Mouse (Mus musculus) megakaryocyte, embryonic 14.5 days (primary cell): Measurements from ENCODE around the gene Ctns. TPM values are rescaled to one million over a fixed set of nuclear protein-coding genes. Genes with fewer than 3 reads are reported as not detected.
A peak's percentile ranks its signal among the peaks of the same experiment; 100 is the strongest.

Experiments used
- H3K27me3 ChIP-seq: replicated peaks from 2 replicates; pipeline ENCODE3; 2012; ENCODE audit warnings: inconsistent platforms
- H3K36me3 ChIP-seq: replicated peaks from 2 replicates; pipeline ENCODE3; 2012; ENCODE audit warnings: low read length, inconsistent platforms, mixed read lengths
- H3K4me1 ChIP-seq: 2 replicates; pipeline ENCODE4 v1.6.1; 2012; ENCODE audit warnings: inconsistent platforms
- H3K4me3 ChIP-seq: replicated peaks from 2 replicates; pipeline ENCODE3; 2012; ENCODE audit warnings: moderate library complexity, mild to moderate bottlenecking, inconsistent platforms
- H3K9me3 ChIP-seq: 2 replicates; pipeline ENCODE4 v1.6.1; 2012; ENCODE audit warnings: inconsistent platforms
- FLI1 ChIP-seq: IDR thresholded peaks from 2 replicates; pipeline ENCODE4 v1.6.1; 2012; ENCODE audit warnings: low read length, inconsistent platforms, mixed read lengths
- GATA1 ChIP-seq: IDR thresholded peaks from 3 replicates; pipeline ENCODE4 v1.6.1; 2012; ENCODE audit warnings: mixed read lengths, low read length, inconsistent platforms, borderline replicate concordance
- polyA plus RNA-seq: library from polyadenylated mRNA; stranded (reverse); fragments of >175 nt; gene quantifications from 2 replicates; pipeline ENCODE4 v1.2.3, GENCODE M21; 2012; ENCODE audit warnings: low replicate concordance; ENCODE audit not compliant: insufficient read depth

Ctns gene
- polyA plus RNA-seq, 1 experiment: 4.1 TPM

DNA sequence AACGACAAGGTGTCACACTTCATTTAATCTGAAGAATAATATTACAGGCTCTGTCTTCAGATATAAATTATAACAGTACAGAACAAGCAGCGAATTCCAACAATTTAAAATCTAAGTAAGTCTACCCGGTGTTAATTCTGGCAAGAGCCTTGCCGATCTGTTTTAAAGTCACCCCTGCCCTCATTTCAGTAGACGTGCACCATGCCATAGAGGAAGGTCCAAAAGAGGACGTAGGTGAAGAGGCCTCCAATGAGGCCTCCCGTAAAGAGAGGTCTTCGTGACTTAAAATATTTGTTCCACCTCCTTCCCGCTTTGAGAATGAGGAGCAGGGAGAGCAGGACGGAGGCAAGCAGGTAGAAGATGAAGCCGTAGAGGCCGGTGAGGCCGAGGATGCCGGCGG is 22.7 kb downstream of the Ctns start:
- H3K9me3 ChIP-seq: no peaks in the 10 kb centered on the region
- H3K4me3 ChIP-seq: peak overlapping the region; percentile 99
- TF ChIP-seq FLI1 (no peak), GATA1 (no peak)
- H3K4me1 ChIP-seq: peaks cover 46% of the 10 kb centered on the region
- no peaks in the 10 kb centered on the region for H3K27me3 ChIP-seq
- peaks cover 47% of the 10 kb centered on the region for H3K36me3 ChIP-seq

DNA sequence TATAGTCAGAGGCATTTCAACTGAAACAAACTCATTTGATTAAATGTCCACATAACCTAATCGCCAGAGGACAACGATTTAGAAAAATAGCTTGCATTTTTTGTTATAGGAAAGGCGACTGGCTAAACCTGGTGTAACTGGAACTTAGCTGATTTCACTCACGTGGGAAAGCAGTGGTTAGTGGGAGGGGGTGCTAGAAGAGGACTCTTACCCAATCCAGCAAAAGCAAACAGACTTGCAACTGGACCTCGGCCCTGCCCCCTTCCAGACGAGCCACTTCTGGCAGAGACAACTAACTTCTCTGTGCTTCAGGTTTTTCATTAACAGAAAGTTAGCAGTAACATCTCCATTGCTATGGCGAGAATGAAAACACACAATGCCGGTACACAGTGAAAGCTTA is 23.2 kb downstream of the Ctns start:
- peak overlapping the region; percentile 99 for H3K4me3 ChIP-seq
- no peaks in the 10 kb centered on the region for H3K27me3 ChIP-seq
- peaks cover 50% of the 10 kb centered on the region for H3K36me3 ChIP-seq
- no peak for TF ChIP-seq GATA1
- no peak for TF ChIP-seq FLI1
- H3K4me1 ChIP-seq: peaks cover 50% of the 10 kb centered on the region
- no peaks in the 10 kb centered on the region for H3K9me3 ChIP-seq

DNA sequence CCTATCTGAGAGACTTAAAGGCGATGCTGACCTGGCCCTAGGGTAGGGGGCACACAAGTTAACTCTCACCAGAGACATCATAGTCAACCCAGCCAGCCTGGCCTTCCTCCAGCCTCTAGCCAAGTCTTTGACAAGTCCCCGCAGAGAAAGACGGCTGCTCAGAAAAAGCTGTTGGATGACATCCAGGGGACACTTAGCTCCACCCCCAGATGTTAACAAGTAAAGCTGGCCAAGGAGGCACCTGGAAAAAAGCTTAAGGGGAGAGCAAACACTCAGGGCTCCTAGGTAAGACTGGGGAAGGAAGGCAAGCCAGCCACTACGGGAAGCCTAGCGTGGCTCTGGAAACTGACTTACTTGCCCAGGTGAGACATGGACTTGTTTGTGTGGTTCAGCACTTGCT is 26.7 kb downstream of the Ctns start:
- Histone ChIP-seq H3K4me3 (no peak overlapping the region), H3K4me1 (peaks cover 61% of the 10 kb centered on the region), H3K36me3 (peaks cover 57% of the 10 kb centered on the region), H3K27me3 (no peaks in the 10 kb centered on the region), H3K9me3 (no peaks in the 10 kb centered on the region)
- TF ChIP-seq FLI1 (no peak), GATA1 (no peak)

DNA sequence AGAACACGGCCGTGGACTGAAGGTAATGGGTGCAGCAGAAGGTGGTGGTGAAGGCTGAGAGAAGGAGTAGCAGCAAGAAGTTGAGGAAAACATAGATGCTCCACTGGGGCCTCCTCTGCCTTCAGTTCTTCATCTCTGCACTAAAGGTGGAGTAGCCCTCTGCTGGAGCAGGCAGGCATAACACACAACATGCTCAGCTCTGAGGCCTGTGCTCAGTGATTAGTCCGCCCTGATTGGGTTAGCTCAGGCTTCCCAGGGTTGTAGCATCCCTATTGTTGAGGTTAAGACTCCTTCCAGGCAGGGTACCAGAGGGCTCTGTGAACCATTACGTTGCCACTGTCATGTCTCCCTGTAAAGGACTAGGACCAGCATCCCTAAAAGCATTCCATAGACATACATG is 29.6 kb downstream of the Ctns start:
- H3K9me3 ChIP-seq: no peaks in the 10 kb centered on the region
- H3K4me3 ChIP-seq: no peak overlapping the region
- peaks cover 52% of the 10 kb centered on the region for H3K36me3 ChIP-seq
- peaks cover 2% of the 10 kb centered on the region for H3K27me3 ChIP-seq
- peaks cover 73% of the 10 kb centered on the region for H3K4me1 ChIP-seq
- no peak for TF ChIP-seq GATA1

DNA sequence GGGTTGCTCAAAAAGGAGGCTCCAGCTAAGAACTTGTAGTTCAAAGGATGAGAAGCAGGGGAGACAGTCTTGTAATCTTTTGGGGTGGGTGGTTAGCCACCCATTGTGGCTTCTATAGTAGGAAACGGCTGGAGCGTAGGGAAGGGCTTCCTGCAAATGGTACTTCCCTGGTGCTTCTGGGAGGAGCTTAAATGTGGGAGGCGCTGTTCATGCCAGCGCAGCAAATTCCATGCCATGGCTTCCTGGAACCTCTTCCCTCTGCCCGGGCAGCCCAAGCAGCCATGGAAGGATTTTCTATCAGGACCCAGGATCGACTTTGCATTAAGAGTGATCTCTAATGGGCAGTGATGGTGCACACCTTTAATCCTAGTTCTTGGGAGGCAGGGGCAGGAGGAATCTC is 30.3 kb downstream of the Ctns start:
- Histone ChIP-seq H3K4me1 (peaks cover 73% of the 10 kb centered on the region), H3K27me3 (peaks cover 2% of the 10 kb centered on the region), H3K4me3 (no peak overlapping the region), H3K36me3 (peaks cover 45% of the 10 kb centered on the region), H3K9me3 (no peaks in the 10 kb centered on the region)
- no peak for TF ChIP-seq GATA1
- TF ChIP-seq FLI1: no peak

DNA sequence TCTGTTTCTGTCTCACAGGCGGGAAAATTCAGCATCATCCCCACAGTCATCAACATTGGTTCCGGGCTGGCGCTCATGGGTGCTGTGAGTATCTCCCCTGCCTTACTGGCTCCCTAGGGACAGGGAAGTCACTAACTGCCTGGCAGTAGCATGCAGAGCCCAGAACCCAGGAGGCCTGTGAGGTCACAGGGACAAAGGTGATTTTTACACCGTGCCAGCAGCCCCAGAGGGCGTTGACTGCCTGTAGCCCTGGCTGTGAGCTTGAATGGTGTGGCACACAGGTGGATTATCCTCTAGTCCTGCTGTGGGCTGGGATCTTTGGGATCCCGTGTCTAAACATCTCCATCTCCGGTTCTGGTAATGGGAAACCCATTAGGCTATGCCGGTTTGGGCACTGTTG is 30.8 kb downstream of the Ctns start:
- Histone ChIP-seq H3K4me1 (peaks cover 73% of the 10 kb centered on the region), H3K4me3 (no peak overlapping the region), H3K27me3 (peaks cover 2% of the 10 kb centered on the region), H3K36me3 (peaks cover 40% of the 10 kb centered on the region), H3K9me3 (no peaks in the 10 kb centered on the region)
- TF ChIP-seq FLI1 (no peak), GATA1 (no peak)

DNA sequence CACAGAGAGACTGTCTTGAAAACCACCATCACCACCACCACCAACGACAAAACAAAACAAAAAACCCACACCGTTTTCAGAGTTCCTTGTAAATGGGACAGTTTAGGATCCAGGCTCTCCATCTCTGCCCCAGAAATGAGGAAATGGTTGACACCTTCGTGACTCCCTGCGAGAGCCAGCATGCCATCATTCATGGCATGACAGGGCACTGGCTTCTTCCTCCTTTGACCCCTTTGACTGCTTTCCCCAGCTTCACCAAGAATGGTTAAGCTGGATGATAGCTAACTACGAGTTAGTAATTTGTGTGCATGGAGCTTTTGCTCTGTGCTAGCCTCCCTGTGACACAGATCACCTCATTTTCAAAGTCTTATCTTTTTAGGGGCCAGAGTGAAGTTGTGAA is 36.6 kb downstream of the Ctns start:
- TF ChIP-seq FLI1 (no peak), GATA1 (no peak)
- peaks cover 39% of the 10 kb centered on the region for H3K27me3 ChIP-seq
- H3K36me3 ChIP-seq: peaks cover 2% of the 10 kb centered on the region
- peaks cover 64% of the 10 kb centered on the region for H3K4me1 ChIP-seq
- no peaks in the 10 kb centered on the region for H3K9me3 ChIP-seq
- H3K4me3 ChIP-seq: no peak overlapping the region

DNA sequence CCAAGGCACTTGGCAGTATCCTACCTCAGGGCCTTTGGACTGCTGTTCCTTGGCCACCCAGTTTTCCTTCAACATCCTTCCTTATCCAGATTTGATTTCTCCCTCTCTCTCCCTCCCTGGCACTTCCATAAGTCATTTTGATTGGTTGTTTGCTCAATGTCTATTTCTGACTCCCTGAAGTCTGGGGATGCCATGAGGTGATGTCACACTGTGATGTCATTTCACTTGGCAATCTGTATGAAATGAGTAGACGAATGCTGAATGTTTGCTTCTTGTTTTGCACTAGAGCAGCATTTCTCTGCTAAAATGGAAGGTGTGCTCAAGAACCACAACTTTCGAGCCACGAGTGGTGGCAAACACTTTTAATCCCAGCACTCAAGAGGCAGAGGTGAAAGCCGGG is 37.2 kb downstream of the Ctns start:
- peaks cover 46% of the 10 kb centered on the region for H3K27me3 ChIP-seq
- peaks cover 57% of the 10 kb centered on the region for H3K4me1 ChIP-seq

DNA sequence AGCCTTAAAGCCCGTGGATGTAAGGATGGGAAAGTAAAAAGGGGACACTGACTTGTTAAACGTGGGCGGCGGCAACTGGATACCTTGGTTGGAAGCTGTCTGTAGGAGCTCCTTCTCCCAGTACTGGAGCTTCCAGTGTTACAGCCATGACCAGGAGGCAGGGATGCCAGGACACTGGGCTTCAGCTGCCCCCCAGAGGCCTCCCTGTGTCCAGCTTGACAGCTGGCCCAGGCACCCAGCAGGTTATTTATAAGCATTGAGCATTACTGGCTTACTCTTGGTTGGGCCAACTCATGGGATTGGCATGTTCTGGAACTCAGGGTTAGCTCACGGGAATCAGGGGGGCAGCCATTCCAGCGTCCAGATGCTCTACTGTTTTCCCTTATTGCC is 38.0 kb downstream of the Ctns start:
- H3K4me3 ChIP-seq: peak overlapping the region; percentile 91
- TF ChIP-seq FLI1 (no peak), GATA1 (no peak)
- H3K27me3 ChIP-seq: peaks cover 50% of the 10 kb centered on the region
- no peaks in the 10 kb centered on the region for H3K9me3 ChIP-seq
- H3K4me1 ChIP-seq: peaks cover 49% of the 10 kb centered on the region
- no peaks in the 10 kb centered on the region for H3K36me3 ChIP-seq

More for the DNA sequence above, 37.2 kb downstream of the Ctns start:
- TF ChIP-seq FLI1 (no peak), GATA1 (no peak)
- Histone ChIP-seq H3K9me3 (no peaks in the 10 kb centered on the region), H3K36me3 (peaks cover 2% of the 10 kb centered on the region), H3K4me3 (peak overlapping the region; percentile 91)

DNA sequence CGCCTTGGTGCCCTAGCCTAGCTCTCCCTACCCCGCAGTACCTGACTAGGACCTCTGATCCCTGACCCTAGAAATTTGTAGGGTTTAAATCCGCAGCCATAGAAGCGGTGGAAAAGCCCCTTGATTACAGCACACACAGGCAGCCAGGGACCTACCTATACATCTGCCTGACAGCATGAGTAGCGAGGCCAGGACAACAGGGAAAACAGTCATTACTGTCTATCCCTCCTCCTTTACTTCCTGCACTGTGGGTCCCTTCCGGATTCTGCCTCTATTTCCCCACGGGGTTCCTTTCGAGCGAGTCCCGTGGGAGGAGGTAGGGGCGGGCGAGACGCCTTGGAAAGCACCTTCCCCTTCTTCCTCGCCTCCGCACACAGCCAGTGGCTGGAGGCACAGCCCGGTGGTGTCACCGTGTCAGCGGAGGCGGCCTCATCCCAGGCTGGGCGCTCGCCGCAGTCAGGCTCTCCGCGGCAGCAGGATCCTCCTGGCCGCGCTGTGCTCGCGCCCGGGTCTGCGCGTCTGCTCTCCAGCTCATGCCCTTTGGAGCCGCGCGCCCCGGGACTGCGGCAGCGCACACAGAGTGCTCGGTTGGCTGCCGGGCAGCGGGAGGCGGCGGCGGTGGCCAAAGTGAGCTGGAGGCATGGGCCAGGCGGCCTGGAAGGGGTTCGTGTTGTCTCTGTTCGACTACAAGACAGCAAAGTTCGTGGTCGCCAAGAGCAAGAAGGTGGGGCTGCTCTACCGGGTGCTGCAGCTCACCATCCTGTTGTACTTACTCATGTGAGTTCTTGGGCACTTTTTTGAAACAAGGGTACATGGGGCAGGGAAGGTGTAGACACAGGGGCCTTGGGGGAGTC is 38.7 kb downstream of the Ctns start, which contains the start of gene P2rx5:
TSS of gene P2rx5 (plus strand) at position 465 of the 854 bp plus-strand sequence.
- Histone ChIP-seq H3K4me3 (peak within 1 kb of the TSS; percentile 91), H3K36me3 (no peaks in the 10 kb centered on the region), H3K27me3 (peaks cover 56% of the 10 kb centered on the region), H3K9me3 (no peaks in the 10 kb centered on the region), H3K4me1 (peaks cover 43% of the 10 kb centered on the region)
- no peak for TF ChIP-seq FLI1
- no peak for TF ChIP-seq GATA1

DNA sequence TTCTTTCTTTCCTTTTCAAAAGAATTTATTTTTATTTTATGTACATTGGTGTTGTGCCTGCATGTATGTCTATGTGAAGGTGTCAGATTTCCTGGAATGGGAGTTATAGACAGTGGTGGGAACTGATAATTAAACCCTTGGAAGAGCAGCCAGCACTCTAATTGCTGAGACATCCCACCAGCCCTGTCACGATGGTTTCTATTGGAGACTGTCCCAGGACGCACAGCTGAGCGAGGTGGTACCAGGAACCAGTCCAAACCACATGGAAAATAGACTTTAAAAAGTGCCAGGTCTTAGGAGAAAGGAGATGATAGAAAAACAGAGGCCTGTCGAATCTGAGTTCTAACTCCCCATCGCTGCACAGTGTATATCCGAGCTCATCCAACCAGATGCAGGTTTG is 43.8 kb downstream of the Ctns start:
- H3K36me3 ChIP-seq: no peaks in the 10 kb centered on the region
- TF ChIP-seq FLI1: no peak
- TF ChIP-seq GATA1: no peak
- H3K4me3 ChIP-seq: no peak overlapping the region
- H3K9me3 ChIP-seq: no peaks in the 10 kb centered on the region
- peaks cover 67% of the 10 kb centered on the region for H3K27me3 ChIP-seq
- H3K4me1 ChIP-seq: peaks cover 8% of the 10 kb centered on the region
